Mouse (Mus musculus): ENCODE results near the gene Ccdc9. TPM values are rescaled to one million over a fixed set of nuclear protein-coding genes. Genes with fewer than 3 reads are reported as not detected.
A peak's percentile ranks its signal among the peaks of the same experiment; 100 is the strongest.
"Not testable (repeated sequence)": the region's sequence is repeated elsewhere in the genome, so short reads cannot be mapped to it uniquely, and the experiment has no call there.

The Ccdc9 gene
- polyA plus RNA-seq, 1 experiment from 2014 or later: 22.7 TPM

DNA sequence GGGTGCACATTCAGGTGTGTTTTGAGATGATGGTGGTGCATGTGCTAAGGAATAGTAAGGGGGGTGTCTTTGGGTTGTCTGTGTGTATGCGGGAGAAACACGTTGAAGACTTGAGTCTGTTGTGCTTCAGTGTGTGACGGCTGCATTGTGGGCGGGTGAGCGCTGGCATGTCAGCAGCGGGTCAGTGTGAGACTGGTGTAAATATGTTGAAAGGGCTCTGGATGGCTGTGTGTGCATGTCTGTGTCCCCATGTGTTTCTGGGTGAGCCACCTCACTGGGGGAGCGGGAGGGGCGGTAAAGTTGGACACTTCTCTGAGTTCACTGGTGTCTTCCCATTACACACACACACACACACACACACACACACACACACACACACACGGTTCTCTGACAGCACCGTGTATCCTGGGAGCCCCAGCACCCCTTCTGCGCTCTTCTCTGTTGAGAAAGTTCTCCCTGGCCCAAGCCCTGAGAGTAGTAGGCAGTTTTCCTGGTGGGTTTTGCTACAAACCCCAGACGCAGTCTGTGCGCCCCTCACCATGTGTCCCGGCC, 24.9 kb upstream of the Ccdc9 start:
- peak; percentile 45 for DNase-seq
- peaks cover 12% of the 10 kb centered on the region for H3K27me3 ChIP-seq (ENCODE audit: insufficient read depth, low read length)
- H3K4me2 ChIP-seq: peak overlapping the region; percentile 100
- no peak for TF ChIP-seq CTCF (IDR thresholded peaks at IDR 0.05; ENCODE audit: low read depth)
- H3K36me3 ChIP-seq (ENCODE audit: insufficient read depth): no peaks in the 10 kb centered on the region
- H3K9me3 ChIP-seq (ENCODE audit: low read depth, low read length): no peaks in the 10 kb centered on the region
- WGBS: 3% methylated on average over 14 of the region's 14 CpGs
- no peak for ATAC-seq (ENCODE audit: insufficient read depth)
- H3K9ac ChIP-seq: peak overlapping the region; percentile 78
- peak overlapping the region; percentile 59 for H3K4me3 ChIP-seq (ENCODE audit: low read depth, low read length)
- H3K4me1 ChIP-seq (ENCODE audit: insufficient read depth): peaks cover 17% of the 10 kb centered on the region
- peak overlapping the region; percentile 95; the same call in 1 of the 2 replicates for H3K27ac ChIP-seq (ENCODE audit: low read depth)

- Histone ChIP-seq H3K4me1 (ENCODE audit: insufficient read depth) (peaks cover 17% of the 10 kb centered on the region), H3K9me3 (ENCODE audit: low read depth, low read length) (no peaks in the 10 kb centered on the region), H3K27me3 (ENCODE audit: insufficient read depth, low read length) (peaks cover 12% of the 10 kb centered on the region), H3K9ac (peak overlapping the region; percentile 51; the same call in 1 of the 2 replicates), H3K27ac (ENCODE audit: low read depth) (peak overlapping the region; percentile 30; the same call in 1 of the 2 replicates), H3K4me3 (ENCODE audit: low read depth, low read length) (peak overlapping the region; percentile 59), H3K36me3 (ENCODE audit: insufficient read depth) (no peaks in the 10 kb centered on the region), H3K4me2 (peak overlapping the region; percentile 100)
- peak; percentile 37 for DNase-seq
- ATAC-seq (ENCODE audit: insufficient read depth): 0 out of 2 replicates have a peak, but pooled peaks have one; percentile 2
- WGBS: under 1% methylated on average over 31 of the region's 31 CpGs
- TF ChIP-seq CTCF (IDR thresholded peaks at IDR 0.05; ENCODE audit: low read depth): no peak
Measured at GRCm38 (mm10) chr7:16310521-16311452, 24.2 kb upstream of the Ccdc9 start.

- Histone ChIP-seq H3K27ac (ENCODE audit: low read depth) (peak overlapping the region; percentile 65; the same call in 1 of the 2 replicates), H3K4me3 (ENCODE audit: low read depth, low read length) (peak overlapping the region; percentile 59), H3K4me1 (ENCODE audit: insufficient read depth) (peaks cover 17% of the 10 kb centered on the region), H3K36me3 (ENCODE audit: insufficient read depth) (no peaks in the 10 kb centered on the region), H3K9ac (peak overlapping the region; percentile 51), H3K27me3 (ENCODE audit: insufficient read depth, low read length) (peaks cover 12% of the 10 kb centered on the region), H3K9me3 (ENCODE audit: low read depth, low read length) (no peaks in the 10 kb centered on the region), H3K4me2 (peak overlapping the region; percentile 100)
- under 1% methylated on average over 51 of the region's 56 CpGs for WGBS
- peak; percentile 72 for DNase-seq
- peak; percentile 71 for TF ChIP-seq CTCF (IDR thresholded peaks at IDR 0.05; ENCODE audit: low read depth)
- no peak for ATAC-seq (ENCODE audit: insufficient read depth)
Measured at GRCm38 (mm10) chr7:16310020-16310520, 23.5 kb upstream of the Ccdc9 start.

- Histone ChIP-seq H3K4me1 (ENCODE audit: insufficient read depth) (peaks cover 17% of the 10 kb centered on the region), H3K9ac (peak overlapping the region; percentile 51), H3K4me2 (peak overlapping the region; percentile 100), H3K27me3 (ENCODE audit: insufficient read depth, low read length) (peaks cover 12% of the 10 kb centered on the region), H3K36me3 (ENCODE audit: insufficient read depth) (no peaks in the 10 kb centered on the region), H3K27ac (ENCODE audit: low read depth) (peak overlapping the region; percentile 65; the same call in 1 of the 2 replicates), H3K4me3 (ENCODE audit: low read depth, low read length) (peak overlapping the region; percentile 59), H3K9me3 (ENCODE audit: low read depth, low read length) (no peaks in the 10 kb centered on the region)
- DNase-seq (peak; percentile 87), ATAC-seq (ENCODE audit: insufficient read depth) (peak; percentile 36)
- no peak for TF ChIP-seq CTCF (IDR thresholded peaks at IDR 0.05; ENCODE audit: low read depth)
- WGBS: under 1% methylated on average over 56 of the region's 61 CpGs
Measured at GRCm38 (mm10) chr7:16309318-16310019, 22.9 kb upstream of the Ccdc9 start.

GRCm38 (mm10) chr7:16308555-16309317, 22.1 kb upstream of the Ccdc9 start:
- 27% methylated on average over 16 of the region's 16 CpGs for WGBS
- peak overlapping the region; percentile 100 for H3K4me2 ChIP-seq
- peaks cover 12% of the 10 kb centered on the region for H3K27me3 ChIP-seq (ENCODE audit: insufficient read depth, low read length)
- peaks cover 17% of the 10 kb centered on the region for H3K4me1 ChIP-seq (ENCODE audit: insufficient read depth)
- H3K27ac ChIP-seq (ENCODE audit: low read depth): peak overlapping the region; percentile 65; the same call in 1 of the 2 replicates
- no peak for TF ChIP-seq CTCF (IDR thresholded peaks at IDR 0.05; ENCODE audit: low read depth)
- no peaks in the 10 kb centered on the region for H3K36me3 ChIP-seq (ENCODE audit: insufficient read depth)
- H3K9ac ChIP-seq: peak overlapping the region; percentile 51
- H3K4me3 ChIP-seq (ENCODE audit: low read depth, low read length): peak overlapping the region; percentile 59
- no peaks in the 10 kb centered on the region for H3K9me3 ChIP-seq (ENCODE audit: low read depth, low read length)
- DNase-seq: no peak
- ATAC-seq (ENCODE audit: insufficient read depth): no peak

- ATAC-seq (ENCODE audit: insufficient read depth); DNase-seq; H3K36me3 ChIP-seq (ENCODE audit: insufficient read depth); H3K9me3 ChIP-seq (ENCODE audit: low read depth, low read length): not testable (repeated sequence)
- peak within 1 kb of the TSS; percentile 51 for H3K9ac ChIP-seq
- H3K27me3 ChIP-seq (ENCODE audit: insufficient read depth, low read length): peaks cover 12% of the 10 kb centered on the region
- 13% methylated on average over 1 of the region's 1 CpGs for WGBS
- peak within 1 kb of the TSS; percentile 59 for H3K4me3 ChIP-seq (ENCODE audit: low read depth, low read length)
- peak within 1 kb of the TSS; percentile 65; the same call in 1 of the 2 replicates for H3K27ac ChIP-seq (ENCODE audit: low read depth)
- H3K4me2 ChIP-seq: peak within 1 kb of the TSS; percentile 100
- peaks cover 15% of the 10 kb centered on the region for H3K4me1 ChIP-seq (ENCODE audit: insufficient read depth)
Measured at GRCm38 (mm10) chr7:16308093-16308492, 21.5 kb upstream of the Ccdc9 start, which contains the start of gene Bbc3. TSS of gene Bbc3 (plus strand) at chr7:16308393.

DNA sequence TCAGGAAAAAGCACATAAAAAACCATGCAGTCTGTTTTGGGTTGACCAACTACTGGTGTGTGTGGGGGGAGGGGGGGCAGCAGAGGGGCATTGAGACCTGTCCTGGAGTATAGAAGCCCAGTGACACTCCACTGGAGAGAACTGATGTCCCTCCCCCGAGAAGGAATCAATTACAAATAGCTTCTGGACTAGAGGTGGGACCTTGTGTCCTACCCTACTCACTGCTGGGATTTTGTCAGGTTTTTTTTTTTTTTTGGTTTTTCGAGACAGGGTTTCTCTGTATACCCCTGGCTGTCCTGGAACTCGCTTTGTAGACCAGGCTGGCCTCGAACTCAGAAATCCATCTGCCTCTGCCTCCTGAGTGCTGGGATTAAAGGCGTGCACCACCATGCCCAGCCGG, 20.5 kb upstream of the Ccdc9 start:
- not testable (repeated sequence) for H3K4me2 ChIP-seq; H3K9me3 ChIP-seq (ENCODE audit: low read depth, low read length); H3K4me3 ChIP-seq (ENCODE audit: low read depth, low read length); DNase-seq; H3K9ac ChIP-seq; H3K27ac ChIP-seq (ENCODE audit: low read depth); H3K27me3 ChIP-seq (ENCODE audit: insufficient read depth, low read length); H3K4me1 ChIP-seq (ENCODE audit: insufficient read depth); ATAC-seq (ENCODE audit: insufficient read depth); H3K36me3 ChIP-seq (ENCODE audit: insufficient read depth)
- 69% methylated on average over 6 of the region's 6 CpGs for WGBS
